Mouse (Mus musculus) layer of hippocampus, adult 2 months (tissue): ENCODE results near the gene Zfp597. TPM values are rescaled to one million over a fixed set of nuclear protein-coding genes. Genes with fewer than 3 reads are reported as not detected.
A peak's percentile ranks its signal among the peaks of the same experiment; 100 is the strongest.

Experiments used
- DNase-seq, 2 experiments: peaks; one replicate each; pipeline ENCODE4 v3.0.0; 2022; ENCODE audit warnings: low spot score in 2 of 2
- H3K27ac ChIP-seq: fragments of 200-600 bp; 2 replicates; pipeline ENCODE4 v1.8.1; 2022
- H3K4me3 ChIP-seq: fragments of 200-600 bp; 2 replicates; pipeline ENCODE4 v1.8.1; 2022; ENCODE audit warnings: mild to moderate bottlenecking
- CTCF ChIP-seq: fragments of 200-600 bp; conservative IDR thresholded peaks from 2 replicates; pipeline ENCODE4 v1.8.1; 2022; ENCODE audit warnings: antibody characterized with exemption, mild to moderate bottlenecking, moderate library complexity
- long read RNA-seq, 2 experiments: library from polyadenylated mRNA; stranded (forward); transcript quantifications; one replicate each; pipeline ENCODE4 v2.0.0; 2021; ENCODE audit warnings: borderline mapping rate in 2 of 2
- total RNA-seq, 2 experiments: library from RNA; stranded (reverse); gene quantifications; 2 replicates each; pipeline ENCODE4 v1.2.3; 2021

Gene Zfp597
- total RNA-seq = 10 to 100 TPM; 21.3 to 23.0 TPM
- long read RNA-seq, experiment 1, full-length matches to known transcripts = 5 of 6 reads
- long read RNA-seq, experiment 1, partial matches to known transcripts = 0 of 6 reads
- long read RNA-seq, experiment 1, other reads (novel, unspliced or antisense) = 1 of 6 reads
- long read RNA-seq, experiment 2, transcript Zfp597-202 (3 exons, 1,842 nt) = major isoform, 7 of 14 reads
- long read RNA-seq, experiment 2, partial matches to known transcripts = 0 of 14 reads
- long read RNA-seq, experiment 2, other reads (novel, unspliced or antisense) = 7 of 14 reads

DNA sequence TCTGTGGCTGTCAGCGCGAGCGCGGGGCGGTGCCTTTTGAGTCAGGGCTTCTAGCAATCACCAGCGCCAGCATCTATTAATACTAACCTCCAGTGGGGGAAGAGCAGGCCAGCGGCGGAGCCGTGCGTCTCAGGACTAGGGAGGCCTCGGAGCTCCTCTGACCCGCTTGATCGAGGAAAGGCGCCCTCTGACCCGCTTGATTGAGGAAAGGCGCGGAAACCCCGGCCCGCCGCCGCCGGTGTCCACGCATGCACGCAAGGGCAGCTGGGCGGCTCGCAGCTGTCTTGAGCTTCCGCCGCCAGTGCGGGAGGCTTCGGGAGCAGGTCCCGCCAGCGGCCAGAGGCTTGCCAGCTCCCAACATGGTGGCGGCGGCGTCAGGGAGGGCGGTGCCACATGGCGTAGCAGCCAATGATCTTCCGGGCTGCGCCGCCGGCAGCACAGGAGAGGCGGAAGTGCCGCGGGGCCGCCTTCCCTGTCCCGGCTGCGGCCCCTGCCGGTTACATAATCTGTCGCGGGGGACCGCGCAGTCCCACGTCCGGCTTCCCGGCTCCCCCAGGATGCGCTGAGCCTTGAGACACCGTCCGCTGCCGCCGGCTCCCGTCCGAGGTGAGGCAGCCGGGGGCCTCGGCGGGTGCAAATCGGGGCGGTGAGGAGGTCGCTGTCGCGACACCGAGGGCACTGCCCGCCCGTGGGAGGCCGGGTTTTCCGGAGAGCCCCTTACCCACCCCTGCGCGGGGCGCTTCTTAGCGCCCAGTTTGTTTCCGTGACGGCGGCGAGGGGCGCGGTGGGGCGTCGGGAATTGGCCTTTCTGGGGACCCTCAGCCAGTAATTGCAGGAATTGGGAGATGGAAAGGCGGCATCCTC is at the start of gene Zfp597, which contains the start of gene Gm20695:
Zfp597 (minus strand) TSS at position 361 of the 864 bp plus-strand sequence.
Gm20695 (plus strand) TSS at position 448 of the 864 bp plus-strand sequence.
- peak within 1 kb of the TSS; percentile 99 for H3K27ac ChIP-seq
- peak within 1 kb of the TSS; percentile 79 for H3K4me3 ChIP-seq
- peak; percentile 59 for TF ChIP-seq CTCF
- peak; percentile 92 to 94 for DNase-seq

DNA sequence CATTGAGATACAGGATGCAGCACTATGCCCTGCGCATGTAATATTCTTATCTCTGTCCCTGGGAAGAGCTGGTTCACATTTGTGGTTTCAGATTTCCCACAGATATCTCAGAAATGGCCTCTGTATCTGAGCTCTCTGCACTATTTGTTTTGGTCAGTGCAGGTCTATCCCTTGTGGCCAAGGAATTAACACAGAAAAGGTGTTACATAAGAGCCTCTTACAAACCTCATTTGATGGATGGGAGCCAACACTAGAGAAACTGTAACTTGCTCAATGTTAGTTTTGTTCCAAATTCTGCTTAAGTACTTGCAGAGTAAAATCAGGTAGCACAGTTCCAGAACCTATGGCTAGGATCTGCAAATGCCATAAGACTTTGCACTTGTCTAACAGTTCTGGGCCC is 49.7 kb upstream of the Zfp597 start:
- DNase-seq = no peak
- no peak overlapping the region for H3K27ac ChIP-seq
- no peak overlapping the region for H3K4me3 ChIP-seq
- TF ChIP-seq CTCF = no peak

DNA sequence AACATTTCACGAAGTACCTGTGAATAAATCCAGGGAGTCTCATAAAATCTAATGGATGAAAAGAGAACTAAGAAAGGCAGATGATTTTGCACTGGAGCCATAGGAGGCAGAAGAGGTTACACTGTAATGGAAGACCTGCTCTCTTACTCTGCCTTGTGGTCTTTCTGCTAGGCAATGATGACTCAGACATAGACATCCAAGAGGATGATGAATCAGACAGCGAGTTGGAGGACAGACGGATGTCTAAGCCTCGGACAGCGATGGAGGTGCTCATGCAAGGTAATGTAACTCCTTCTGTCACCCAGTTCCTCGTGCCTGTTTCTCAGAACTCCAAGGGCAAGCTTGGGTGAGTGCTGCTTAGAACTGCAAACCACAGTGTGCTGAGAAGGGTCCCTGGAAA is 49.2 kb upstream of the Zfp597 start:
- H3K27ac ChIP-seq = no peak overlapping the region
- TF ChIP-seq CTCF = no peak
- no peak for DNase-seq
- no peak overlapping the region for H3K4me3 ChIP-seq

GRCm38 (mm10) chr16:3929151-3929550 is 44.8 kb upstream of the Zfp597 start:
- Histone ChIP-seq H3K4me3 (no peak overlapping the region), H3K27ac (no peak overlapping the region)
- DNase-seq = no peak
- no peak for TF ChIP-seq CTCF

GRCm38 (mm10) chr16:3928582-3928981 is 44.2 kb upstream of the Zfp597 start:
- Histone ChIP-seq H3K4me3 (no peak overlapping the region), H3K27ac (0 out of 2 replicates have a peak overlapping the region, but pooled peaks have one; percentile 10)
- TF ChIP-seq CTCF = no peak
- no peak for DNase-seq

GRCm38 (mm10) chr16:3923966-3924365 is 39.6 kb upstream of the Zfp597 start:
- DNase-seq = no peak
- no peak overlapping the region for H3K27ac ChIP-seq
- H3K4me3 ChIP-seq = no peak overlapping the region
- TF ChIP-seq CTCF = no peak

DNA sequence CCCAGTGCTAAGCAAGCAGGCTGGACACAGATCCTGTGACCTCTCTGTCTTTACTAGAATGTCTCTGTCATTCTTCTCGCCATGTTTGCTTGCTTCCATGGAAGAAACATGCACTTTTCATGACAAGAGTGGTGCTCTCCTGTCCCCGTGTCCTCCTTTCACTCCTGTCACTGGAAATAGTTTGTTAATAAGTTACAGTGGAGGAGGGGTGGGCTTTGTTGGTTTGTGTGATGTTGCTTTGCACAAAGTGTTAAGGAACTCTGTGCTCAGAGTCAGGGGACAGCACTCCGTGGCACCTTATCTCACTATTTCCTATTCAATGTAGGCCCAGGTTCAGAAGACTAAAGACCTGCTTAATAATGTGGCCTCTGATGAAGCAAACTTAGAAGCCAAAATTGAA is 39.2 kb upstream of the Zfp597 start:
- TF ChIP-seq CTCF = no peak
- DNase-seq = no peak
- no peak overlapping the region for H3K27ac ChIP-seq

GRCm38 (mm10) chr16:3920756-3921155 is 36.4 kb upstream of the Zfp597 start:
- Histone ChIP-seq H3K4me3 (no peak overlapping the region), H3K27ac (no peak overlapping the region)
- DNase-seq = no peak
- TF ChIP-seq CTCF = no peak

More for the DNA sequence above, 39.2 kb upstream of the Zfp597 start:
- H3K4me3 ChIP-seq = no peak overlapping the region

GRCm38 (mm10) chr16:3909118-3909517 is 24.8 kb upstream of the Zfp597 start:
- no peak for TF ChIP-seq CTCF
- peak overlapping the region; percentile 93 for H3K27ac ChIP-seq
- no peak for DNase-seq
- H3K4me3 ChIP-seq = peak overlapping the region; percentile 85

GRCm38 (mm10) chr16:3908537-3909111 is 24.3 kb upstream of the Zfp597 start, which contains the start of the genes 1700037C18Rik and Cluap1:
1700037C18Rik (minus strand) TSS chr16:3908689.
Cluap1 (plus strand) TSS chr16:3908801.
- Histone ChIP-seq H3K27ac (peak within 1 kb of the TSS; percentile 93), H3K4me3 (peak within 1 kb of the TSS; percentile 85)
- peak; percentile 93 to 94 for DNase-seq
- TF ChIP-seq CTCF = peak; percentile 83

- TF ChIP-seq CTCF = no peak
- no peak overlapping the region for H3K4me3 ChIP-seq
- H3K27ac ChIP-seq = no peak overlapping the region
- DNase-seq = no peak
Observed at GRCm38 (mm10) chr16:3907471-3907870, 23.1 kb upstream of the Zfp597 start.

DNA sequence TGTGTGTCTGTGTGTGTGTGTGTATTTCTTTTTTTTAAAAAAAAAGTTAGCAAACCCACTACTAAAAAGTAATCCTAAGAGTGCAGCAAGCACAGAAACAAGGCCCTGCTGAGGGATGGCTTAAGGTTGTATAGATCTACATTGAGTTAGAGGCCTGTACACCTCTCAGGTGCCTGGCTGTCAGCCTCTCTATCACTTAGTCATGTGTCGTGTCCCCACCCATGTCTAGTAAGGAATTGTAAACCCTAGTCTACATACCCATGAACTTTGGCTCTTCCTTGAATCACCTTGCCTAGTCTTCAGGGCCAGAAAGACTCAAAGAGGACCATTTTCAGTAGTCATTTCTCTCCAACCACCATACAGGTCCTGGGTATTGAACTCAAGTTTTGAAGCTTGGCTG is 12.2 kb upstream of the Zfp597 start:
- no peak for TF ChIP-seq CTCF
- DNase-seq = no peak
- H3K4me3 ChIP-seq = no peak overlapping the region
- no peak overlapping the region for H3K27ac ChIP-seq

DNA sequence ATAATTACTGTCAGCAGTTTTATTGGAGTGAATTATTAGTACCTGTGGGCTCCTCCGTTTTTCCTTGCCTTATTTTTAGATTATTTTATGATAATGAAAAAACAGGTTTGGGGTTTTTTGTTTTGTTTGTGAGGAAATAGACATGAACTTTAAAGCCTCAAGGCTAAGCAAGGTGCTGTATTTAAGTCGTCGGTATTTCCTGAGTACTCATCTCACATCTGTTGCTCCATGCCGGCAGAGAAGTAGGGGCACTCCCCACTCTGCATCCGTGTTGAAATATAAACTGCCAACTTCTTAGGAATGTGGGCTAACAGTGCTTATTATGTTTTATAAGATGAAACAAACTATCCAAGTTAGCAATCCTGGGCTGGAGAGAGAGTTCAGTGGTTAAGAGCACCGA is 11.7 kb upstream of the Zfp597 start:
- no peak overlapping the region for H3K4me3 ChIP-seq
- TF ChIP-seq CTCF = no peak
- H3K27ac ChIP-seq = no peak overlapping the region
- DNase-seq = no peak
